Mouse (Mus musculus) spleen, postnatal 4 days (tissue): ENCODE data around the gene Hdac5.
"Not testable (repeated sequence)": the region's sequence is repeated elsewhere in the genome, so short reads cannot be mapped to it uniquely, and the experiment has no call there.

Source experiments
- DNase-seq, 2 experiments: peaks; one replicate each; pipeline ENCODE4 v3.0.0; 2022; ENCODE audit warnings: low spot score in 2 of 2

The Hdac5 gene

GRCm38 (mm10) chr11:102185677-102186076 is 44.3 kb downstream of the Hdac5 start:
- no peak for DNase-seq

- DNase-seq, result peak; percentile 98 to 100
These were observed 45.1 kb downstream of the Hdac5 start, which contains the start of gene Lsm12 for GRCm38 (mm10) chr11:102184646-102185495. TSS of gene Lsm12 (minus strand) at chr11:102185296.

GRCm38 (mm10) chr11:102184253-102184645 is 45.7 kb downstream of the Hdac5 start:
- DNase-seq, result no peak

GRCm38 (mm10) chr11:102179836-102180235 is 50.1 kb downstream of the Hdac5 start:
- DNase-seq, result no peak

- no peak for DNase-seq
These were observed 61.3 kb downstream of the Hdac5 start for GRCm38 (mm10) chr11:102168689-102169088.

- DNase-seq, result no peak
These were observed 62.4 kb downstream of the Hdac5 start for GRCm38 (mm10) chr11:102167539-102167938.

- no peak for DNase-seq
These were observed 63.8 kb downstream of the Hdac5 start for GRCm38 (mm10) chr11:102165971-102166722.

GRCm38 (mm10) chr11:102159781-102160180 is 70.2 kb downstream of the Hdac5 start:
- DNase-seq, result no peak

- DNase-seq, result not testable (repeated sequence)
These were observed 71.9 kb downstream of the Hdac5 start for GRCm38 (mm10) chr11:102158024-102158423.

- DNase-seq, result no peak
These were observed 73.2 kb downstream of the Hdac5 start for GRCm38 (mm10) chr11:102156786-102157089.

GRCm38 (mm10) chr11:102156039-102156785 is 73.8 kb downstream of the Hdac5 start, which contains the start of gene Tmem101:
TSS of gene Tmem101 (minus strand) at chr11:102156404.
- DNase-seq, result peak; percentile 87 to 91

- no peak for DNase-seq
These were observed 82.6 kb downstream of the Hdac5 start for GRCm38 (mm10) chr11:102147213-102147989.

GRCm38 (mm10) chr11:102146531-102146930 is 83.4 kb downstream of the Hdac5 start:
- peak in 1 of 2 experiments; percentile 65 for DNase-seq

- peak; percentile 29 to 67 for DNase-seq
These were observed 84.0 kb downstream of the Hdac5 start for GRCm38 (mm10) chr11:102146005-102146404.

- DNase-seq, result peak; percentile 30 to 65
These were observed 84.4 kb downstream of the Hdac5 start, which contains the start of gene Nags for GRCm38 (mm10) chr11:102145471-102146001. TSS of gene Nags (plus strand) at chr11:102145513.

- DNase-seq, result no peak
These were observed 85.0 kb downstream of the Hdac5 start for GRCm38 (mm10) chr11:102144957-102145470.
